Mouse (Mus musculus) macrophage (primary cell): ENCODE measurements around the gene Ppig. TPM values are rescaled to one million over a fixed set of nuclear protein-coding genes. Genes with fewer than 3 reads are reported as not detected.

Experiments
- H3K27ac ChIP-seq: fragments of 350-480 bp; formaldehyde crosslinking; 2 replicates; pipeline ENCODE4 v1.9.0; 2021
- H3K36me3 ChIP-seq: fragments of 350-480 bp; formaldehyde crosslinking; 2 replicates; pipeline ENCODE4 v1.9.0; 2021; ENCODE audit errors: inconsistent target
- H3K4me3 ChIP-seq: fragments of 350-480 bp; formaldehyde crosslinking; 2 replicates; pipeline ENCODE4 v1.9.0; 2021; ENCODE audit errors: inconsistent target
- H3K79me2 ChIP-seq: fragments of 350-480 bp; formaldehyde crosslinking; 2 replicates; pipeline ENCODE4 v1.9.0; 2021; ENCODE audit errors: inconsistent target
- WGBS: methylation state at CpG from one replicate; pipeline ENCODE4 v1.1.7; 2026; ENCODE audit warnings: inconsistent platforms; ENCODE audit not compliant: missing documents; 5-methylcytosine and 5-hydroxymethylcytosine counted together
- polyA plus RNA-seq: library from polyadenylated mRNA; stranded (reverse); fragments of 250-400 nt; gene quantifications from 3 replicates; pipeline ENCODE4 v1.2.4, GENCODE M21; 2018; ENCODE audit warnings: inconsistent platforms

Ppig gene
- polyA plus RNA-seq, 1 experiment from 2014 or later = 115 TPM

DNA sequence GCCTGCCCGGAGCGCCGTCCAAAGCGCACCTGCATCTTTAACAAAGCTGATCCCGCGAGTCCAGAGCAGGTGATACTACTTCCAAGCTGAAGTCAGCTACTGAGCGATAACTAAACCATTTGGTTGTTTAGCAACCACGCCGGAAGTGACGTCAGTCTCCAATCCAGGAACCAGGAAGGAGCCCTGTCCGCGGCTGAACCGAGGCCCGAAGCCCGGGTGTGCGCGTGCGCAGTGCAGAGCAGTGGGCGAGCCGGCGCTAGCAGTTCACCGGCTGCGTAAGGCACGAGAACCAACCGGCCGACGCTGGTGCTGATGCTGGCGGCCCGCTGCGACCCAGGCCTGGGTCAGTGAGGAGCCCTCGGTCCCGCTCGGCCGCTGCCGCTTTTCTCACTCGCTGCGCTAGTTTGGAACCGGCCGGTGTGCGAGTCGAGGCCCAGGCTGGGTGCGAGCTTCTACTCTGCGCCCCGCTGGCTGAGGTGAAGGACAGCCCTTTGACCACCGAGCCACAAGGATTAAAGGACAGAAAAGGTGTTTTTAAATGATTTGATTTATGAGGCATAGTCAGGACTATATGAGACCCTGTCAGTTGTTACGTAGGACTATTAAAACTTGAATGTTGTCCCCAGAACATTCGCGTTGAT, 67.2 kb downstream of the Ppig start, which contains the start of the genes Ccdc173 and Phospho2:
Gene Ccdc173 (minus strand): TSS at position 147 of the 641 bp plus-strand sequence.
Gene Phospho2 (plus strand): TSS at position 195 of the 641 bp plus-strand sequence.
- peaks cover 6% of the 10 kb centered on the region; the same call in 1 of the 2 replicates for H3K79me2 ChIP-seq
- peak within 1 kb of the TSS; percentile 19 for H3K27ac ChIP-seq
- peak within 1 kb of the TSS; percentile 66 for H3K4me3 ChIP-seq
- H3K36me3 ChIP-seq = peaks cover 24% of the 10 kb centered on the region
- WGBS = 1% methylated on average over 48 of the region's 48 CpGs

DNA sequence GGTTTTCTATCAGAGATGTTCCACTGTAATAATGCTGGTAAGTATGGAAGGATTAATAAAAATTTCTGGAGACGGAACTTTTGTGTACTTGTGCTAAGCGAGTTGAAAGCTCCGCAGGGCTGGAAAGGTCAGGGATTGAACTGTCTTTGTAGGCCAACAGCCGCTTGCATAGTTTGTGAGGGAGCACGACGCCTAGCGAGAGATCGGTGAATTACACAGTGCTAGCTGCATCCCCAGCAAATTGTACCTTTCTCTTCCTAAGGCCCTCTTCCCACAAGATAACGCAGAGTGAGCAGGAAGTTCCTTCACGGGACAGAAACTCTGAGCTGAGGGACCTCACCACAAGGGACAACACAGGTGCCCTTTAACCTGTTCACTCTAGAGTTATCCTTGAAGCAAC, 67.9 kb downstream of the Ppig start:
- Histone ChIP-seq H3K27ac (peak overlapping the region; percentile 19), H3K4me3 (peak overlapping the region; percentile 66), H3K36me3 (peaks cover 30% of the 10 kb centered on the region), H3K79me2 (peaks cover 6% of the 10 kb centered on the region; the same call in 1 of the 2 replicates)
- 5% methylated on average over 10 of the region's 10 CpGs for WGBS

DNA sequence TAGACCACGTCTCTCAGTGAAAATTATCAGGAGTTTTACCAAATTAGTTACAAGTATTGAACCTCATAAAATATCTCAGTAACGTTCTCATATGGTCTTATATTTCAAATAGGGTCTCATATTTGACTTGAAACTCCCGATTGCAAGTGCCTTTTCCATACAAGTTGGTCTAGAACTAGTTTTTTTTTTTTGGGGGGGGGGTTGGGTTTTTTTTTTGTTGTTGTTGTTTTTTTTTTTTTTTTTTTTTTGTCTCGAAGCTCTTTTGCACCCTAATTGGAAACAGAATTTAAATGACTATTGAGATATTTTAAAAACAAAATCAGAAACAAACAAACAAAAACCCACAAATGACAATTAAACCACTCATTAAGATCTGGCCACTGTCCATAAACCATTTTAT, 68.4 kb downstream of the Ppig start:
- peaks cover 34% of the 10 kb centered on the region for H3K36me3 ChIP-seq
- WGBS = 71% methylated on average over 3 of the region's 4 CpGs
- no peak overlapping the region for H3K4me3 ChIP-seq
- peaks cover 6% of the 10 kb centered on the region; the same call in 1 of the 2 replicates for H3K79me2 ChIP-seq
- H3K27ac ChIP-seq = no peak overlapping the region

DNA sequence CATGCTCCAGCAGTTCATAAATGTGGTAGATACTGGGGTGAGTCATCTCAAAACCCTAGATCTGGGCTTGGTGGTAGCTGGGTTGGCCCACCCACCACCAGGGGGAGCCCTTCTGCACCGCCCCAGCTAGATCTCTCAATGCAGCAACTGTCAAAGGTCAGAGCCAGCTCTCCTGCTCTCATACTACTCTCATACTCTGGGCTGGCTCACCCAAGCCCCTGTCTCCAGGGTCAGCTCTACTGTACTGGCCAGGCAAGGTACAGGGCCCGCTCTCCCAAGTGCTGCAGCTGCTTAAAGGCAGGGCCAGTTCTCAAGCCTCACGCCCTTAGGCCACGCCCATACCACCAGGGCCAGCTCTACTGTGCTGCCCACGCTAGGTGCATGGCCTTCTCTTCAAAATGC, 80.6 kb downstream of the Ppig start:
- Histone ChIP-seq H3K36me3 (no peaks in the 10 kb centered on the region), H3K79me2 (no peaks in the 10 kb centered on the region), H3K27ac (no peak overlapping the region), H3K4me3 (no peak overlapping the region)
- WGBS = 56% methylated on average over 4 of the region's 5 CpGs

Other genes starting within 250 kb of the Ppig start
- gene Lrp2, start 136.5 kb upstream of the Ppig start, polyA plus RNA-seq = not detected in 3 replicates
- gene Bbs5, start 75.4 kb upstream of the Ppig start, polyA plus RNA-seq = 5.6 to 6.1 TPM (median 6.1 TPM) in 3 replicates
- not detected in 3 replicates for gene Klhl41, start 52.4 kb upstream of the Ppig start, polyA plus RNA-seq
- gene Fastkd1, start 9.0 kb upstream of the Ppig start, polyA plus RNA-seq = 3.8 to 6.3 TPM (median 4.3 TPM) in 3 replicates
- gene Ccdc173, start 67.0 kb downstream of the Ppig start, polyA plus RNA-seq = 0.80 to 2.7 TPM (median 1.7 TPM) in 3 replicates
- gene Phospho2, start 67.1 kb downstream of the Ppig start, polyA plus RNA-seq = 16.3 to 24.3 TPM (median 21.6 TPM) in 3 replicates
- 0.16 to 2.4 TPM (median 0.76 TPM) in 3 replicates for gene Klhl23, start 99.4 kb downstream of the Ppig start, polyA plus RNA-seq
- gene Ssb, start 139.0 kb downstream of the Ppig start, polyA plus RNA-seq = 106 to 279 TPM (median 166 TPM) in 3 replicates
- gene Mettl5, start 163.1 kb downstream of the Ppig start, polyA plus RNA-seq = 11.2 to 15.3 TPM (median 12.5 TPM) in 3 replicates
- 25.6 to 30.6 TPM (median 27.3 TPM) in 3 replicates for gene Ubr3, start 174.7 kb downstream of the Ppig start, polyA plus RNA-seq